Mouse (Mus musculus): ENCODE measurements at regions not wholly inside any gene's neighbourhood (a gene's known extent, or its start where the extent isn't known, plus 50 kb on each side); places are given as distances from the start of the nearest gene placed in this dataset.

GRCm38 (mm10) chr1:142838663-142839062 is 801.8 kb upstream of the B3galt2 start:
- no peak for DNase-seq (ENCODE audit: low spot score in 2 of 2)

- no peak for DNase-seq (ENCODE audit: low spot score in 2 of 2)
Measured at GRCm38 (mm10) chr1:142867024-142867700, 773.3 kb upstream of the B3galt2 start.

DNA sequence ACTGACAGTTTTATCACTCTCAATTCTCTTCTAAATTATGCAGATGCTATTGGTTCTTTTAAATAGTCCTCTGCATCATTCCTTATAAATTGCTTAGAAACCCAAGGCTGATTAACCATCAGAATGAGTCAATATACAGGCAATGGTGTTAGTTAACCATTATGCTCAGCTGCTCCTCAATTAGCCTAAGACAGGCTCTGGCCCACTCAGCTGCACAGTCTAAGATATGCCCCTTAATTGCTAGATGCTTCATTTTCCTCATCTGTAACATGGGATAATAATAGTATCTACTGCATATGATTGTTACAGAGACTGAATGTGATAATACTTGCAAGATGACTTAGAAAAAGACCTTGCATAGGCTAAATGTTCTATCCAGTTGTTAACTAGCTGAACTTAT is 748.6 kb upstream of the B3galt2 start:
- no peak for DNase-seq (ENCODE audit: low spot score in 2 of 2)

DNA sequence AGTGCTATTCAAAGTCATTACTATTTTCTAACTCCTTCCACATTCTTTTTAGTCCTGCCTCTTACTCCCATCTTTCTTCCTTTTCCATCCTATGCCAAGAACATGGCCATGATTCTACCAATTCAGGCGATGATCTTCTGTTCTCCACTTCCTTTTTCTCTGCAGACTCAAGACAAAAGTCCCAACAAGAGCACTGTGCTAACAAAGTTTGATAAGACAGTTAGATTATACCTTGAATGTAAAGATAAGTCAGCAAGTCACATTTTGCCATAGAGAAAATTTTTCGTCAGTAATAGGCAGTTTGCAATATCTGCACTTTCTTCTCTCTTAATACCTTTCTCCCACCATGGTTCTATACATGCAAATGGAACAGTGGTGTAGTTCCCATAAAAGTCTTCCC is 747.3 kb upstream of the B3galt2 start:
- no peak for DNase-seq (ENCODE audit: low spot score in 2 of 2)

DNA sequence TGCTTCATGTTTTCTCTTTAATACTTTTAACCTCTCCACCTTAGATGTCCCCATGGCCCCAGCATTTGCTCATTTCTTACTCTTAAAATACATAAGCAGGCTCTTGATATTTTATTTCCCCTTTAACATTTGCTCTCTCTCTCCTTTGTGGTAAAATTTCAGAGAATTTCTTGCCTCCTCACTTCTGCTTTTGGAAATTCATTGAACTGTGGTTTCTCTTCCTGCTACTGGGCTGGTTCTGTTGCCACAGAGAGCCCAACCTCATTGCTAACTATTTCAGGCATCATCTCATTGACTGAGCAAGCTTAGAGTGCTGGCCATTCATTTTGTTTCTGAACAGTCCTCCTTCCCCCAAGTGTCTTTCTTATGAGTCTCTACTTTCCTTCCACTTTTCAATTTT is 746.3 kb upstream of the B3galt2 start:
- no peak for DNase-seq (ENCODE audit: low spot score in 2 of 2)

- DNase-seq (ENCODE audit: low spot score in 2 of 2), result no peak
Measured at GRCm38 (mm10) chr1:142895081-142895480, 745.4 kb upstream of the B3galt2 start.

DNA sequence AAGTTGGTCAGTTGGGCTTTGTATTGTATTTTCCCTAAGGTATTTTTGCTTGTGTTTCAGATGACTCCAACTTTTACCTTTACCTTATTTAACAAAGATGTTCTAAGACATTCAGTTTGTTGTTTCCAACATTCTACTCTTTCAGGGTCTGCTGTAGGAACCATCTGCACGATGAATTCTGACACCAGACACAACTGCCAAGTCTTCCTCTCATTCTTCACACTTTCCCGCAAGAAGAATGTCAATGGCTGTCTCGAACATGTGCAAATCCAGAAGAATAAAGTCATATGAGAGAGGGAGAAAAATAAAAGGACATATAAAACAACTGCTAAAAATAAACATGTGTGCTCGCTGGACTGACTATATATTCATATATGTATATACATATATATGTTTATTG is 730.6 kb upstream of the B3galt2 start:
- DNase-seq (ENCODE audit: low spot score in 2 of 2), result no peak

- DNase-seq (ENCODE audit: low spot score in 2 of 2), result no peak
Measured at GRCm38 (mm10) chr1:142956686-142957085, 683.8 kb upstream of the B3galt2 start.

DNA sequence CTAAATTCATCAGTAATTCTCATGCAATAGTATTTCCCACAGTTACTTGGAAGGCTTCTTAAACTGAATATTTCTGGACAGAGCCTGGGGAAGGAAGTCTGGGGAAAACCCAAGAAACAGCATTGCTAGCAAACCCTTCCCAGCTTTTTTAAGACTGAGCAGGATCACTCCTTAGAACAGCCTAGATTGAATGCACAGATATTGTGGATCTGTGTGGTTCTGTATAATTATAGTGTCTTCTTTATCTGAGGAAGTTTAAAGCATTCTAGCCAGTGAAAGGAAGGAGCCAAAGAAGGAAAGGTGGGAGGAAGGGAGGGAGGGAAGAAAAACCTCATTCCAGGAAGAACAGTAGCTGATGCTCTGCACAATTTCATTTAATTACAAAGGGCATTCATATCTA is 669.0 kb upstream of the B3galt2 start:
- DNase-seq (ENCODE audit: low spot score in 2 of 2), result no peak

GRCm38 (mm10) chr1:142973387-142973786 is 667.1 kb upstream of the B3galt2 start:
- no peak for DNase-seq (ENCODE audit: low spot score in 2 of 2)

DNA sequence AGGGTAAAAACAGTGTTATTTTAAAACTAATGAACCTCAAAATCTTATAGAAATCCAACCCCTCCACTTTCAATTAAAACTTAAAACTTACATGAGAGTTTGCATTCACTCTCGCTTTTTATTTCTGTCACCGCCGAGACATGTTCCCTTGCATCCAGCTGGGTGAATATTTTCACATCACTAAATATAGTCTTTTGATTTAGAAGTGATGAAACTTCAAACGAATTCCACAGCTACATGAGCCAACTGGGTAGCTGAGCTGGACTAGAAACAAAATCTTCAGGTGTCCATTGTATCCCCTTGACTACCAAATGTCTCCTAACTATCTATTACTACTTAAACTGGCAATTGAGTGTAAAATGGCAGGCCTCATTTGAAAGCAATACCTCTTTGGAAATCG is 657.5 kb upstream of the B3galt2 start:
- DNase-seq (ENCODE audit: low spot score in 2 of 2), result no peak

DNA sequence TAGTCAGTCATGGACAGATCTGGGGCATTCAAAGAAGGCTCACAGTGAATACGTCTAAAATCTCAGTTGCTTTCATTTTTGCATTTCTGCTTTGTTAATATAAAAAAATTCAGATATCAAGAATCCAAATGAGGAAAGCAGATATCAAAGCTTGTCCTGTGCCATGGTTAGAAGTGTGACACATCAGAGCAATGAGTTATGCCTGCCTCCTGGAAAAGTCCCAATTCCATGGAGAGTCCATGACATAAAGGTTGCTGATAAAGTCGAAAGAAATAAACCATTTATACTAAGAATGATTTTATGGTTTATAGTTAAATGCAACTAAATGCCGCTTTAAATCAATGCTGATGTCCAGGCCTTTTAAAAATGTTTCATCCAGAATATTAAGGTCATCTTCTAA is 656.8 kb upstream of the B3galt2 start:
- no peak for DNase-seq (ENCODE audit: low spot score in 2 of 2)

DNA sequence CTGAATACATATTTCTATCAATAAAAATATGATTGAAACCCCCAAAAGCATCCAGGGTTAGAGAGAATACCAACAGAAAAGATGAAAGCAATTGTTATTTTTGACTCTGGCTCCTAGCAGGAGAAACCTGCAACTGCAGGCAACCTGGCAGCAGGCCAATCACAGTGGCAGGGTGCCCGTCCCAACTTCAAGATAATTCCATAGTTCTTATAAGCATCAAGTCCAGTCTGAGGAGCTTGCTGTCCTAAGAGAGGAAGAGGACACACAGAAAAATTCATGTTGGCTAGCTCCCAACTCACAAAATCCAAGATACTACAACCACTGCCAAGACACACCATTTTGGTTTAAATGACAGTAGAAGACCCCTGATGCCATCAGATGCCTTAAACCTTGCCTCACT is 654.9 kb upstream of the B3galt2 start:
- DNase-seq (ENCODE audit: low spot score in 2 of 2), result no peak

DNA sequence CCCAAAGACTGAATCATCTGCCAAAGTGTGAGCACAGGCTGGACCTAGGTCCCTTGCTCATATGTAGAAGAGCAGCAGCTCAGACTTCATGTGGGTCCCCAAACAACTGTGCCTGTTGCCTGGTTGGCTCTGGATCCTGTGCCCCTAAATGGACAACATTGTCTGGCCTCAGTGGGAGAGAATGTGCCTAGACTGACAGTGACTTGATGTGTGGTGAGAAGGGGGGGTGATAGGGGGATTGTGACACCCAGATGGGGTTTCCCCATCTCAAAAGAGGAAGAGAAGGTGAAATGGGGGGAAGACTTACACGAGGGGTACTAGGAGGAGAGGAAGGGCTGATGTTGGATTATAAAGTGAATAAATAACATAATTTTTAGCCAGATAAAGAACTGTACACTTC is 640.2 kb upstream of the B3galt2 start:
- no peak for DNase-seq (ENCODE audit: low spot score in 2 of 2)

GRCm38 (mm10) chr1:143001112-143001511 is 639.4 kb upstream of the B3galt2 start:
- no peak for DNase-seq (ENCODE audit: low spot score in 2 of 2)

DNA sequence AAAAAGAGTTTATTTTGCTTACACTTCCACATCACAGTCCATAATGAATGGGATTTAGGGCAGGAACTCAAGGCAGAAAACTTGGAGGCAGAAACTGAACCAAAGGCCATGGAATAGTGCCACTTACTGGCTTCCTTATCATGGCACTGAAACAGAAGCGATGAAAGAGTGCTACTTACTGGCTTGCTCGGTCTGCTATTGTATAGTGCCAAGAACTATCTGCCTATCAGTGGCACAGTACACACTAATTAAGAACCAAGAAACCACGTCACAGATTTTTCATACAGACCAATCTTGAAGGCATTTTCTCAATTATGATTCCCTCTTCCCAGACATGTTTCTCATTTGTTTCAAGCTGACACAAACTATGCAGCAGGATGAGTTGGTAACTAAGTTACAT is 634.4 kb upstream of the B3galt2 start:
- DNase-seq (ENCODE audit: low spot score in 2 of 2), result no peak

DNA sequence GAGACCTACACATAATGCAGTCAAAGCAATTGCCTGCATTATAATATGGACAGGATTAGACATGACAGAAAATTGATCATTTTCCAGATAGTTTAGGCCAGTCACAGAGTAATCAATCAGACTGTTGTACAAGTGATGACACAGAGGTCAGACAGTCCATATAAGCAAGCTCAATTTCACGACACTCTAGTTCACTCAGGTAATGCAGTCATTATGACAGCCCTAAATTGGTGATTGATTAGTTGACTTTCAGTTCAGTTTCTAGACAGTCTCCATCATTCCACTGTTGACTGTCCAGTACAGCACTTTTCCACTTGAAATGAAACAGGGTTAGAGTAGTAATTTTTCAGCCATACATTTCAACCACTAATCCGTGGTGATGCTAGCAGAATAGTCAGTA is 620.5 kb upstream of the B3galt2 start:
- no peak for DNase-seq (ENCODE audit: low spot score in 2 of 2)

- DNase-seq (ENCODE audit: low spot score in 2 of 2), result no peak
Measured at GRCm38 (mm10) chr1:143053161-143053560, 587.3 kb upstream of the B3galt2 start.

DNA sequence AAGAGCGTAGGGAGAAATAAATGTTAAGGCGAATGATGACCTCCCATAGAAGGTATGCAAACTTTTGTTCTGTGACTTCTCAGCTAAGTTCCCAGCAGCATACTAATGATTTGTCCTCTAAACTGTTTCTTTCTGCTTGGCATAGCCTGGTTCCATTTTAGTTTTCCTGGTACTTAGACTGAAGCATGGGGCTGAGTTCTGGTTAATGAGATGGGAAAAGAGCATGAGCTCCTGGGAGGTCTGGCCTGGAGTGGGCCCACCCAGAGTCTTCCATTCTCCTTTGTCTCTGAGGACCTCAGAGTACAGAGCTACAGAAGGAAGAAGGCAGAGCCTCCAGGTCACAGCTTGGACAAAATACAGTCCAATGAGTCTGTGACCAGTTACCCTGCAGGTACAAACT is 586.9 kb upstream of the B3galt2 start:
- no peak for DNase-seq (ENCODE audit: low spot score in 2 of 2)

- no peak for DNase-seq (ENCODE audit: low spot score in 2 of 2)
Measured at GRCm38 (mm10) chr1:143054451-143055024, 585.9 kb upstream of the B3galt2 start.

- DNase-seq (ENCODE audit: low spot score in 2 of 2), result no peak
Measured at GRCm38 (mm10) chr1:143060698-143061576, 579.5 kb upstream of the B3galt2 start.

- no peak for DNase-seq (ENCODE audit: low spot score in 2 of 2)
Measured at GRCm38 (mm10) chr1:143065493-143065892, 575.0 kb upstream of the B3galt2 start.

DNA sequence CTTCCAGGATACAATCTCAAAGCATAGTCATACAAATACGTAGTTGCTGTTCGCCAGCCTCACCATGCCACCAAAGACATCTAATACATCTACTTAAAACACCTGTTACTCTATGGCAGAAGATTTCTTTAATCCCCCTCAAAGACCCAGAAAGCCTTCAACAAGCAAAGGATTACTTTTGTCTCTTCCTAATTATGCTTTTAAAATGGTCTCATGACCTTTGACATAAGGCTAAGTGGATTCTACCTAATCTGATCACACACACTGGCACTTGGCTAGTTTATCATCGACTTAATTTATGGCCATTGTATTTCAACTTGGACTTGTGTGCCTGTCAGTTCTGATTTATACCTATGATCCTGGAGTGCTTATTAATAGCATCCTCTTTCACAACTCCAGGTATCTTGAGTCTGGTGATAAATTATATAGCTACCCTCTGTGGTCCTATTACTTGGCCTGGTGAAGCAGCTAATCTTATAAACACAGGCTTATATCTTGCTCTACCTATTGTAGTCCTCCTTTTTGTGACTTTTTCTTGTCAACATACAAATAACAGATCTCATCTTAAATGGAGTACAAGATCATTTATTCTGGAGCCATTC is 568.6 kb upstream of the B3galt2 start:
- DNase-seq (ENCODE audit: low spot score in 2 of 2), result no peak

Measured in natural killer cell, adult 2 months (primary cell).